ENCODE assay signal across 8 mouse cellular contexts in the genomic region with DNA sequence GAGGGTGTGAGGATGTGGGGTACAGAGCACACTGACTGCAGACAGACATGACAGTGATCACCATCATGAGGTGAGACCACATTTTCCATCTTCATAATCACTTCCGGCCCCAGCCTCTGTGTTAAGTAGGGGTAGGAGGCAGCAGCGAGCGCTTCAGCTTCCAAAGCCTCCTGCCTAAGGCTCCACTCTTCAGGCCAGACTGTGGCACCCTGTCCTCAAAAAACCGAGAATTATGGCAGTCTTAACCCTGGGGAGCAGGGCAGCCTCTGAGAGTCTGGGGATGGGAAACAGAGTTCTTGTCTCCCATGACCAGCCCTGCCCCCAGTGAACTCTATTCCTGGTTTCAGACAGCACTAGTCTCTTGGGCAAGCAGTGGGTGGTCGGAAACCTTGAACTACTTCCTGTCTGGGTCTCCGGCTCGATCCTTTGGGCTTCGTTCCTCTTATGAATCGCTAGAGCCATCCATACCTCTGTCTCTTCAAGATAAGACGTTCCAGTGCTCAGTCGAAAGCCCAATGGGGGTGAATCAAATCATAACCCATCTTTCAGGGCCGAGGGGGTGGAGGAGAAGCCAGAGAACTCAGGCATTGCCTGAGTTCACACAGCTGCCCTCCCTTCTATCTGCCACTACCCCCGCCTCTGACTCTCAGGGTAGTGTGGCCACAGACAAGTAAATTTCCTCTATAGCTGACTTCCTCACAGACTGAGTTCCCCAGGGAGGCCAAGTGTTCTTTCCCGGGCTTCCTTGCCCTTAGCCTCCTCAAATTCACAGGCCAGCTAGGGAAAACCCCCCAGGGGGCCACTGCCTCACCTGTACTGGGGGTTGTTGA. TPM values are rescaled to one million over a fixed set of nuclear protein-coding genes. Genes with fewer than 3 reads are reported as not detected.
DNase-seq lines count a peak whose midpoint lies in the region; ATAC-seq and TF ChIP-seq lines count a peak whose summit lies in the region.

No protein-coding gene starts in this region.

- no peak for TF ChIP-seq CTCF in liver, adult 2 months (IDR thresholded peaks at IDR 0.05; ENCODE audit: low read depth, low read length)

- peak overlapping the region; percentile 60; the same call in 1 of the 2 replicates for H3K9ac ChIP-seq in hindbrain, embryonic 13.5 days
- peak overlapping the region; percentile 14 for H3K9ac ChIP-seq in liver, adult 2 months (ENCODE audit: low read depth, low read length)

- 0 out of 2 replicates have a peak overlapping the region, but pooled peaks have one; percentile 6 for H3K4me2 ChIP-seq in hindbrain, embryonic 13.5 days

- H3K27ac ChIP-seq in forebrain, embryonic 10.5 days: peak overlapping the region; percentile 84
- H3K27ac ChIP-seq in hindbrain, embryonic 13.5 days: peak overlapping the region; percentile 89
- peak overlapping the region; percentile 86 for H3K27ac ChIP-seq in liver, adult 2 months (replicated peaks; ENCODE audit: insufficient read depth, low read depth, low read length)

- peak; percentile 23 for DNase-seq in ovary, postnatal 10 days (ENCODE audit: low spot score)
- no peak for DNase-seq in ovary, postnatal 36 days (ENCODE audit: low spot score)
- DNase-seq in forebrain, embryonic 10.5 days (ENCODE audit: extremely low spot score, low spot score): no peak
- peak; percentile 63 for DNase-seq in liver, adult 2 months (ENCODE audit: extremely low read depth, low read depth, low spot score)
- peak; percentile 70 for DNase-seq in thymus, postnatal 4 days
- DNase-seq in right cerebral cortex, adult 2 months (ENCODE audit: low spot score in 2 of 2): no peak

- peaks cover 49% of the 10 kb centered on the region for H3K4me1 ChIP-seq in forebrain, embryonic 10.5 days
- H3K4me1 ChIP-seq in hindbrain, embryonic 13.5 days (replicated peaks): peaks cover 30% of the 10 kb centered on the region
- H3K4me1 ChIP-seq in liver, adult 2 months (ENCODE audit: control insufficient read depth, insufficient read depth, low read length): peaks cover 9% of the 10 kb centered on the region; the same call in 1 of the 2 replicates

- peaks cover 20% of the 10 kb centered on the region for H3K36me3 ChIP-seq in forebrain, embryonic 10.5 days (replicated peaks)
- peaks cover 22% of the 10 kb centered on the region for H3K36me3 ChIP-seq in hindbrain, embryonic 13.5 days
- peaks cover 22% of the 10 kb centered on the region; the same call in 1 of the 2 replicates for H3K36me3 ChIP-seq in liver, adult 2 months (ENCODE audit: control insufficient read depth, insufficient read depth, low read length)

- H3K27me3 ChIP-seq in forebrain, embryonic 10.5 days (ENCODE audit: poor library complexity, severe bottlenecking): peaks cover 20% of the 10 kb centered on the region
- H3K27me3 ChIP-seq in hindbrain, embryonic 13.5 days: no peaks in the 10 kb centered on the region
- H3K27me3 ChIP-seq in liver, adult 2 months (ENCODE audit: control insufficient read depth, insufficient read depth, low read length): no peaks in the 10 kb centered on the region

- H3K9me3 ChIP-seq in forebrain, embryonic 10.5 days: no peaks in the 10 kb centered on the region
- H3K9me3 ChIP-seq in hindbrain, embryonic 13.5 days: no peaks in the 10 kb centered on the region

- TF ChIP-seq POLR2A in liver, adult 2 months (IDR thresholded peaks at IDR 0.05; ENCODE audit: extremely low read depth, insufficient read depth, low read length): no peak

- no peak for ATAC-seq in hindbrain, embryonic 13.5 days (ENCODE audit: low FRiP score)
- peak; percentile 28 for ATAC-seq in monocyte, adult 5-6 weeks (replicated peaks; ENCODE audit: insufficient number of reproducible peaks, low FRiP score, low TSS enrichment, poor library complexity, severe bottlenecking)

- peak overlapping the region; percentile 10; the same call in 1 of the 2 replicates for H3K4me3 ChIP-seq in forebrain, embryonic 10.5 days
- H3K4me3 ChIP-seq in hindbrain, embryonic 13.5 days: no peak overlapping the region
- no peak overlapping the region for H3K4me3 ChIP-seq in liver, adult 2 months (ENCODE audit: insufficient read depth, low read depth, low read length)

- no peaks in the 10 kb centered on the region for H3K79me2 ChIP-seq in liver, adult 2 months (ENCODE audit: control insufficient read depth, insufficient read depth, low read length)

- WGBS in forebrain, embryonic 10.5 days: 78% methylated on average over 14 of the region's 14 CpGs
- WGBS in hindbrain, embryonic 13.5 days: 77% methylated on average over 14 of the region's 14 CpGs
- WGBS in liver, adult 2 months: 55% methylated on average over 14 of the region's 14 CpGs

RNA-seq across cellular contexts. Expression of a gene that starts 0.8 kb away (rescaled TPM):
- 4.9 and 5.3 TPM in 2 replicates for polyA plus RNA-seq in forebrain, embryonic 10.5 days (2016; fragmentation: Nextera tagmentation; extraction: Ambion mirVana)
- 3.9 and 4.2 TPM in 2 replicates for polyA plus RNA-seq in hindbrain, embryonic 13.5 days (2015; fragmentation: Nextera tagmentation; extraction: Ambion mirVana)
- 0.67 and 0.74 TPM in 2 replicates for total RNA-seq in liver, adult 2 months (2014; rRNA removed)
- polyA plus RNA-seq in liver, adult 2 months (2012; rRNA removed): 0.86 and 1.8 TPM in 2 replicates
- total RNA-seq in monocyte, adult 5-6 weeks (2017): 15.5 to 17.5 TPM (median 16.9 TPM) in 3 replicates

RNA-seq across cellular contexts. Expression of a gene that starts 1.9 kb away (rescaled TPM):
- polyA plus RNA-seq in forebrain, embryonic 10.5 days (2016; fragmentation: Nextera tagmentation; extraction: Ambion mirVana): not detected in 2 replicates
- polyA plus RNA-seq in hindbrain, embryonic 13.5 days (2015; fragmentation: Nextera tagmentation; extraction: Ambion mirVana): 0.86 TPM in 1 of 2 replicates, not detected in the other
- total RNA-seq in liver, adult 2 months (2014; rRNA removed): not detected in 2 replicates
- polyA plus RNA-seq in liver, adult 2 months (2012; rRNA removed): 0.17 TPM in 1 of 2 replicates, not detected in the other
- total RNA-seq in monocyte, adult 5-6 weeks (2017): 3.4 TPM in 1 of 3 replicates, not detected in the others

RNA-seq across cellular contexts. Expression of a gene that starts 9.0 kb away (rescaled TPM):
- 12.8 and 14.0 TPM in 2 replicates for polyA plus RNA-seq in forebrain, embryonic 10.5 days (2016; fragmentation: Nextera tagmentation; extraction: Ambion mirVana)
- polyA plus RNA-seq in hindbrain, embryonic 13.5 days (2015; fragmentation: Nextera tagmentation; extraction: Ambion mirVana): 16.2 and 16.6 TPM in 2 replicates
- 10.7 and 19.5 TPM in 2 replicates for total RNA-seq in liver, adult 2 months (2014; rRNA removed)
- 21.2 and 31.7 TPM in 2 replicates for polyA plus RNA-seq in liver, adult 2 months (2012; rRNA removed)
- total RNA-seq in monocyte, adult 5-6 weeks (2017): 25.5 to 56.5 TPM (median 52.2 TPM) in 3 replicates

RNA-seq across cellular contexts. Expression of a gene that starts 28.9 kb away (rescaled TPM):
- 7.3 TPM in 2 replicates for polyA plus RNA-seq in forebrain, embryonic 10.5 days (2016; fragmentation: Nextera tagmentation; extraction: Ambion mirVana)
- 6.8 and 7.9 TPM in 2 replicates for polyA plus RNA-seq in hindbrain, embryonic 13.5 days (2015; fragmentation: Nextera tagmentation; extraction: Ambion mirVana)
- 0.18 and 0.34 TPM in 2 replicates for total RNA-seq in liver, adult 2 months (2014; rRNA removed)
- polyA plus RNA-seq in liver, adult 2 months (2012; rRNA removed): 1.0 and 1.4 TPM in 2 replicates
- total RNA-seq in monocyte, adult 5-6 weeks (2017): not detected in 3 replicates

RNA-seq across cellular contexts. Expression of a gene that starts 31.3 kb away (rescaled TPM):
- polyA plus RNA-seq in forebrain, embryonic 10.5 days (2016; fragmentation: Nextera tagmentation; extraction: Ambion mirVana): 878 and 901 TPM in 2 replicates
- polyA plus RNA-seq in hindbrain, embryonic 13.5 days (2015; fragmentation: Nextera tagmentation; extraction: Ambion mirVana): 576 and 608 TPM in 2 replicates
- total RNA-seq in liver, adult 2 months (2014; rRNA removed): 449 and 482 TPM in 2 replicates
- 311 and 370 TPM in 2 replicates for polyA plus RNA-seq in liver, adult 2 months (2012; rRNA removed)
- 970 to 1,241 TPM (median 1,065 TPM) in 3 replicates for total RNA-seq in monocyte, adult 5-6 weeks (2017)

Comparison
In these comparisons a context has a peak if more than half of its experiments do, and no peak if none do; other contexts are left out.
1. DNase-seq: peak in ovary, postnatal 10 days (single experiment), liver, adult 2 months (single experiment) and thymus, postnatal 4 days (single experiment); none in ovary, postnatal 36 days (single experiment), forebrain, embryonic 10.5 days (single experiment) and right cerebral cortex, adult 2 months (0 of 2).
2. Peak in every context shown above with its lines, with median percentiles within 50 percentile points of each other: H3K27ac ChIP-seq.